Mouse (Mus musculus): ENCODE data around the gene Hpcal4. TPM values are rescaled to one million over a fixed set of nuclear protein-coding genes. Genes with fewer than 3 reads are reported as not detected.

Hpcal4 gene
- polyA plus RNA-seq, 1 experiment from 2014 or later, result 2.5 TPM

- no peak for ATAC-seq (ENCODE audit: low FRiP score)
- 9% methylated on average over 15 of the region's 15 CpGs for whole genome bisulfite sequencing
- Histone ChIP-seq H3K9me3 (no peaks in the 10 kb centered on the region), H3K4me3 (replicated peaks) (peak overlapping the region; percentile 9; the same call in 1 of the 2 replicates), H3K4me1 (peaks cover 11% of the 10 kb centered on the region), H3K27ac (no peak overlapping the region), H3K4me2 (peak overlapping the region; percentile 33), H3K27me3 (peaks cover 10% of the 10 kb centered on the region), H3K36me3 (replicated peaks) (no peaks in the 10 kb centered on the region), H3K9ac (peak overlapping the region; percentile 21; the same call in 1 of the 2 replicates)
Observed at GRCm38 (mm10) chr4:123162305-123162917, 20.6 kb upstream of the Hpcal4 start.

GRCm38 (mm10) chr4:123164157-123164556, 18.9 kb upstream of the Hpcal4 start:
- Histone ChIP-seq H3K36me3 (replicated peaks) (no peaks in the 10 kb centered on the region), H3K9me3 (no peaks in the 10 kb centered on the region), H3K27ac (no peak overlapping the region), H3K4me2 (no peak overlapping the region), H3K4me1 (peaks cover 11% of the 10 kb centered on the region), H3K27me3 (peaks cover 10% of the 10 kb centered on the region), H3K9ac (no peak overlapping the region), H3K4me3 (replicated peaks) (no peak overlapping the region)
- WGBS, result 91% methylated on average over 15 of the region's 15 CpGs
- ATAC-seq (ENCODE audit: low FRiP score), result no peak

GRCm38 (mm10) chr4:123171811-123172210, 11.2 kb upstream of the Hpcal4 start:
- ATAC-seq (ENCODE audit: low FRiP score), result no peak
- Histone ChIP-seq H3K4me2 (no peak overlapping the region), H3K27me3 (peaks cover 19% of the 10 kb centered on the region), H3K4me1 (no peaks in the 10 kb centered on the region; the same call in 1 of the 2 replicates), H3K27ac (no peak overlapping the region), H3K9ac (no peak overlapping the region), H3K9me3 (no peaks in the 10 kb centered on the region), H3K4me3 (replicated peaks) (no peak overlapping the region), H3K36me3 (replicated peaks) (no peaks in the 10 kb centered on the region)

GRCm38 (mm10) chr4:123183239-123184056, 421 bp downstream of the Hpcal4 start:
- H3K4me3 ChIP-seq (replicated peaks), result peak overlapping the region; percentile 51
- peaks cover 17% of the 10 kb centered on the region for H3K4me1 ChIP-seq
- H3K27ac ChIP-seq, result no peak overlapping the region
- no peaks in the 10 kb centered on the region for H3K9me3 ChIP-seq
- peaks cover 77% of the 10 kb centered on the region for H3K27me3 ChIP-seq
- ATAC-seq (ENCODE audit: low FRiP score), result peak; percentile 93
- 11% methylated on average over 44 of the region's 44 CpGs for WGBS
- no peaks in the 10 kb centered on the region for H3K36me3 ChIP-seq (replicated peaks)
- H3K4me2 ChIP-seq, result peak overlapping the region; percentile 77
- H3K9ac ChIP-seq, result peak overlapping the region; percentile 40; the same call in 1 of the 2 replicates

DNA sequence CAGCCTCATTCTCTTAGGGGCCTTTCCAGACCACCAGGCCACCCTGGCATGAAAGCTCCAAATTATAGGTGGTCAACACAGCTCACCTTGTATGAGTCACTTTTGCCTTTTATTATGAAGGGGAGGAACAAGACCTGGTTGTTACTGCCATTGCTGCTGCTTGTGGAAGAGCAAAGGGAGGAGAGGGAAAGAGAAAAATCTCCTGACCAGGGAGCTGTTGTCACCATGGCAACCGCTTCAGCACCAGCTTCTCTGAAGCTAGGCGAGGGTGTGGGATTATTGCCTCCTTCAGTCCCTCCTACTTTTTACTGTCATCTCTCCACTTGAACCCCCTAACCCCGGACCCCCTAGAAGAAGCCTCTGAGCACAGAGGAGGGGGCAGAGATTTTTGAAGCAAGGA, 1.8 kb downstream of the Hpcal4 start:
- Histone ChIP-seq H3K4me1 (peaks cover 17% of the 10 kb centered on the region), H3K36me3 (replicated peaks) (no peaks in the 10 kb centered on the region), H3K27me3 (peaks cover 72% of the 10 kb centered on the region), H3K27ac (no peak overlapping the region), H3K4me3 (replicated peaks) (no peak overlapping the region), H3K4me2 (no peak overlapping the region; the same call in 1 of the 2 replicates), H3K9ac (no peak overlapping the region), H3K9me3 (no peaks in the 10 kb centered on the region)
- no peak for ATAC-seq (ENCODE audit: low FRiP score)
- 48% methylated on average over 3 of the region's 3 CpGs for WGBS

GRCm38 (mm10) chr4:123192336-123192735, 9.3 kb downstream of the Hpcal4 start:
- H3K36me3 ChIP-seq (replicated peaks), result no peaks in the 10 kb centered on the region
- no peaks in the 10 kb centered on the region for H3K9me3 ChIP-seq
- peaks cover 14% of the 10 kb centered on the region for H3K27me3 ChIP-seq
- H3K27ac ChIP-seq, result no peak overlapping the region
- no peaks in the 10 kb centered on the region for H3K4me1 ChIP-seq
- 93% methylated on average over 11 of the region's 11 CpGs for WGBS
- no peak overlapping the region for H3K4me3 ChIP-seq (replicated peaks)
- no peak overlapping the region for H3K4me2 ChIP-seq
- no peak overlapping the region for H3K9ac ChIP-seq
- no peak for ATAC-seq (ENCODE audit: low FRiP score)

- no peak overlapping the region for H3K4me2 ChIP-seq
- H3K9me3 ChIP-seq, result no peaks in the 10 kb centered on the region
- no peak for ATAC-seq (ENCODE audit: low FRiP score)
- 90% methylated on average over 11 of the region's 11 CpGs for WGBS
- H3K36me3 ChIP-seq (replicated peaks), result no peaks in the 10 kb centered on the region
- no peak overlapping the region for H3K27ac ChIP-seq
- no peak overlapping the region for H3K9ac ChIP-seq
- peaks cover 27% of the 10 kb centered on the region for H3K27me3 ChIP-seq
- H3K4me1 ChIP-seq, result no peaks in the 10 kb centered on the region
- no peak overlapping the region for H3K4me3 ChIP-seq (replicated peaks)
Observed at GRCm38 (mm10) chr4:123193791-123194190, 10.8 kb downstream of the Hpcal4 start.

GRCm38 (mm10) chr4:123196695-123197094, 13.7 kb downstream of the Hpcal4 start:
- Histone ChIP-seq H3K27me3 (peaks cover 51% of the 10 kb centered on the region), H3K9me3 (no peaks in the 10 kb centered on the region), H3K4me2 (no peak overlapping the region), H3K4me3 (replicated peaks) (no peak overlapping the region), H3K4me1 (peaks cover 10% of the 10 kb centered on the region), H3K27ac (no peak overlapping the region), H3K9ac (no peak overlapping the region), H3K36me3 (replicated peaks) (no peaks in the 10 kb centered on the region)
- 73% methylated on average over 6 of the region's 6 CpGs for WGBS
- no peak for ATAC-seq (ENCODE audit: low FRiP score)

GRCm38 (mm10) chr4:123200771-123201185, 17.8 kb downstream of the Hpcal4 start:
- H3K4me3 ChIP-seq (replicated peaks), result peak overlapping the region; percentile 45
- H3K9me3 ChIP-seq, result no peaks in the 10 kb centered on the region
- peak overlapping the region; percentile 94 for H3K4me2 ChIP-seq
- peaks cover 13% of the 10 kb centered on the region for H3K4me1 ChIP-seq
- WGBS, result 1% methylated on average over 15 of the region's 15 CpGs
- H3K36me3 ChIP-seq (replicated peaks), result no peaks in the 10 kb centered on the region
- H3K27me3 ChIP-seq, result peaks cover 66% of the 10 kb centered on the region
- peak overlapping the region; percentile 59; the same call in 1 of the 2 replicates for H3K9ac ChIP-seq
- H3K27ac ChIP-seq, result no peak overlapping the region
- peak; percentile 64 for ATAC-seq (ENCODE audit: low FRiP score)

DNA sequence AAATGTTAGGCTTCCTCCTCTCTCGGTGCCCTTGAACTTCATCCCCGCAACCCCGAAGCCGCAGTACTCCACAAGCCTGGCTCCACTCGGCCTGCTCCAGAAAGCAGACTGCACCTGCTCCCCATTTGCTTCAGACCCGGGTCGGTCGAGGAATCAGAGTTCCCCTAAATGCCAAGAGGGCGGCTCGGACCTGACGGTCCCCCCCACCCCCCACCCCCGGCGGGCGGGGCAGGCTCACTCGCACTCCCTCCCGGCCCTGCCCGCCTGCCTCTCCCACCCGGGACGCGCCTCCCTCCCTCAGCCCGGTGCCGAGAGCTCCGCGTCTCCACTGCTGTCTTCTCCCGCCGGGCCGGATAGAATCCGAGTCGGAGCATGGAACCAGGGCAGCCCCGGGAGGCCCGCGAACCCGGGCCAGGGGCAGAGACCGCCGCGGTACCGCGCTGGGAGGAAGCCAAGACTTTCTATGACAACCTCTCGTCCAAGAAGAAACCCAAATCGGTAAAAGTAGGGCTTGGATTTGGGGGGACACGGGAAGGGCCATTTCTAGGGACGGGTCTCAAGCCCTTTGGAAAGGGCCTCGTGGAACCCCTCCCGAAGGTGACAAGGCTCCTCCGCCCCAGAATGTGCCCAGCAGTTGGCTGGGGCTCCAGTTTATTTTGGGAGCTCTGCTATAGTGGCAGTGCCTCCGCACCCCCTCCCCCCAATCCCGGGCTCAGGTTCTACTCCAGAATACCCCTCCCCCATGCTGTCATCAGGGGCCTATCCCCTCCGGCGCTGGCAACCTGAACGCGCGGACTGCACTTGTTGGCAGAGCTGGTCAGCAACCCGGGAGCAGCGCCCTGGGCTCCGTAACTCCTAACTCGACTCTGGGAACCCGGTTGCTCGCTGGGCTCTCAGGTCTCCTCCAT, 18.4 kb downstream of the Hpcal4 start, which contains the start of gene Nt5c1a:
Gene Nt5c1a (plus strand): TSS at position 319 of the 908 bp plus-strand sequence.
- WGBS, result under 1% methylated on average over 58 of the region's 58 CpGs
- Histone ChIP-seq H3K4me3 (replicated peaks) (peak within 1 kb of the TSS; percentile 45), H3K27ac (no peak within 1 kb of the TSS), H3K9me3 (no peaks in the 10 kb centered on the region), H3K4me1 (peaks cover 13% of the 10 kb centered on the region), H3K36me3 (replicated peaks) (no peaks in the 10 kb centered on the region), H3K9ac (peak within 1 kb of the TSS; percentile 59), H3K27me3 (peaks cover 72% of the 10 kb centered on the region), H3K4me2 (peak within 1 kb of the TSS; percentile 94)
- peak; percentile 53 for ATAC-seq (ENCODE audit: low FRiP score)

- H3K4me2 ChIP-seq, result peak overlapping the region; percentile 94
- H3K4me1 ChIP-seq, result peaks cover 13% of the 10 kb centered on the region
- H3K27ac ChIP-seq, result no peak overlapping the region
- no peak for ATAC-seq (ENCODE audit: low FRiP score)
- H3K9me3 ChIP-seq, result no peaks in the 10 kb centered on the region
- peaks cover 67% of the 10 kb centered on the region for H3K27me3 ChIP-seq
- peak overlapping the region; percentile 59; the same call in 1 of the 2 replicates for H3K9ac ChIP-seq
- H3K4me3 ChIP-seq (replicated peaks), result peak overlapping the region; percentile 45
- WGBS, result 7% methylated on average over 8 of the region's 8 CpGs
- H3K36me3 ChIP-seq (replicated peaks), result no peaks in the 10 kb centered on the region
Observed at GRCm38 (mm10) chr4:123202094-123202420, 19.0 kb downstream of the Hpcal4 start.

- 79% methylated on average over 5 of the region's 5 CpGs for WGBS
- Histone ChIP-seq H3K4me3 (replicated peaks) (no peak overlapping the region), H3K9me3 (no peaks in the 10 kb centered on the region)
Observed at GRCm38 (mm10) chr4:123207337-123207736, 24.3 kb downstream of the Hpcal4 start.

More at GRCm38 (mm10) chr4:123207337-123207736, 24.3 kb downstream of the Hpcal4 start:
- peaks cover 3% of the 10 kb centered on the region; the same call in 1 of the 2 replicates for H3K4me1 ChIP-seq
- H3K27me3 ChIP-seq, result peaks cover 25% of the 10 kb centered on the region
- H3K27ac ChIP-seq, result no peak overlapping the region
- H3K4me2 ChIP-seq, result no peak overlapping the region
- H3K9ac ChIP-seq, result no peak overlapping the region
- ATAC-seq (ENCODE audit: low FRiP score), result no peak
- H3K36me3 ChIP-seq (replicated peaks), result no peaks in the 10 kb centered on the region

All from forebrain, embryonic 12.5 days (tissue).